Mouse (Mus musculus) midbrain, embryonic 11.5 days (tissue): ENCODE results near the gene Lrrc15. TPM values are rescaled to one million over a fixed set of nuclear protein-coding genes. Genes with fewer than 3 reads are reported as not detected.

Source experiments
- polyA plus RNA-seq: library from polyadenylated mRNA; unstranded; fragments of >200 nt; fragmentation: Nextera tagmentation; extraction: Ambion mirVana; gene quantifications from 2 replicates; pipeline ENCODE4 v1.2.1, GENCODE M21; 2014

The Lrrc15 gene
- polyA plus RNA-seq, 1 experiment from 2014 or later: 0.72 TPM

Other genes with a start within 250 kb of the Lrrc15 start
- 30.4 and 33.6 TPM in 2 replicates for gene Hes1, start 218.9 kb downstream of the Lrrc15 start, polyA plus RNA-seq
- not detected in 2 replicates for gene Cpn2, start 15.8 kb downstream of the Lrrc15 start, polyA plus RNA-seq
- 2.1 and 2.3 TPM in 2 replicates for gene Gp5, start 27.5 kb upstream of the Lrrc15 start, polyA plus RNA-seq
- gene Atp13a3, start 122.7 kb upstream of the Lrrc15 start, polyA plus RNA-seq: 11.0 and 11.1 TPM in 2 replicates